Mouse (Mus musculus): ENCODE measurements around the gene Tmprss6. TPM values are rescaled to one million over a fixed set of nuclear protein-coding genes. Genes with fewer than 3 reads are reported as not detected.

The Tmprss6 gene
- total and polyA plus RNA-seq, 3 experiments = 0.59 to 4.7 (median 3.3) TPM

GRCm38 (mm10) chr15:78420395-78420794 lies 48.0 kb downstream of the Tmprss6 start:
- DNase-seq = no peak

- DNase-seq = no peak
These were observed 51.5 kb downstream of the Tmprss6 start for GRCm38 (mm10) chr15:78416937-78417336.

GRCm38 (mm10) chr15:78414157-78414556 lies 54.3 kb downstream of the Tmprss6 start:
- no peak for DNase-seq

- no peak for DNase-seq
These were observed 54.7 kb downstream of the Tmprss6 start for GRCm38 (mm10) chr15:78413719-78414117.

- no peak for DNase-seq
These were observed 55.2 kb downstream of the Tmprss6 start for GRCm38 (mm10) chr15:78413083-78413718.

- DNase-seq = no peak
These were observed 58.8 kb downstream of the Tmprss6 start for GRCm38 (mm10) chr15:78409570-78410052.

GRCm38 (mm10) chr15:78406293-78406934 lies 62.0 kb downstream of the Tmprss6 start, which contains the start of gene Mpst:
Mpst (plus strand) TSS chr15:78406416.
- peak; percentile 95 for DNase-seq

GRCm38 (mm10) chr15:78405517-78406211 lies 62.8 kb downstream of the Tmprss6 start, which contains the start of gene Tst:
Tst (minus strand) TSS chr15:78405907.
- peak; percentile 98 for DNase-seq

GRCm38 (mm10) chr15:78405098-78405497 lies 63.3 kb downstream of the Tmprss6 start:
- no peak for DNase-seq

GRCm38 (mm10) chr15:78403896-78404295 lies 64.5 kb downstream of the Tmprss6 start:
- DNase-seq = peak; percentile 94

GRCm38 (mm10) chr15:78403301-78403741 lies 65.1 kb downstream of the Tmprss6 start:
- peak; percentile 89 for DNase-seq

- DNase-seq = peak; percentile 88
These were observed 66.0 kb downstream of the Tmprss6 start for GRCm38 (mm10) chr15:78402423-78402822.

GRCm38 (mm10) chr15:78401921-78402320 lies 66.5 kb downstream of the Tmprss6 start:
- DNase-seq = peak; percentile 92

- peak; percentile 35 for DNase-seq
These were observed 67.1 kb downstream of the Tmprss6 start for GRCm38 (mm10) chr15:78401345-78401744.

GRCm38 (mm10) chr15:78395478-78395962 lies 72.9 kb downstream of the Tmprss6 start, which contains the start of gene Tex33:
Tex33 (minus strand) TSS chr15:78395912.
- DNase-seq = no peak

GRCm38 (mm10) chr15:78390855-78391254 lies 77.6 kb downstream of the Tmprss6 start:
- DNase-seq = no peak

Other genes with a start within 250 kb of the Tmprss6 start
- 1 to 10 TPM; 2.9 to 4.5 TPM for gene Ncf4, start 223.8 kb downstream of the Tmprss6 start, total RNA-seq (2021)
- gene Ncf4, start 223.8 kb downstream of the Tmprss6 start, polyA plus RNA-seq (2012; rRNA removed) = 2.0 and 2.9 TPM in 2 replicates
- 1 to 10 TPM; 1.1 to 1.2 TPM for gene Csf2rb2, start 162.9 kb downstream of the Tmprss6 start, total RNA-seq (2021)
- 1.2 and 2.2 TPM in 2 replicates for gene Csf2rb2, start 162.9 kb downstream of the Tmprss6 start, polyA plus RNA-seq (2012; rRNA removed)
- 10 to 100 TPM in 1 of 2 experiments, 1 to 10 TPM in 1; 4.6 to 13.8 TPM for gene Csf2rb, start 142.9 kb downstream of the Tmprss6 start, total RNA-seq (2021)
- 8.9 and 9.3 TPM in 2 replicates for gene Csf2rb, start 142.9 kb downstream of the Tmprss6 start, polyA plus RNA-seq (2012; rRNA removed)
- gene Tex33, start 72.7 kb downstream of the Tmprss6 start, total RNA-seq (2021) = not detected
- not detected in 2 replicates for gene Tex33, start 72.7 kb downstream of the Tmprss6 start, polyA plus RNA-seq (2012; rRNA removed)
- 100 to 1,000 TPM; 218 to 366 TPM for gene Tst, start 62.7 kb downstream of the Tmprss6 start, total RNA-seq (2021)
- gene Tst, start 62.7 kb downstream of the Tmprss6 start, polyA plus RNA-seq (2012; rRNA removed) = 391 and 410 TPM in 2 replicates
- 10 to 100 TPM; 59.0 to 63.2 TPM for gene Mpst, start 62.2 kb downstream of the Tmprss6 start, total RNA-seq (2021)
- 342 and 389 TPM in 2 replicates for gene Mpst, start 62.2 kb downstream of the Tmprss6 start, polyA plus RNA-seq (2012; rRNA removed)
- gene Kctd17, start 40.1 kb downstream of the Tmprss6 start, total RNA-seq (2021) = 100 to 1,000 TPM in 1 of 2 experiments, 10 to 100 TPM in 1; 81.6 to 102 TPM
- gene Kctd17, start 40.1 kb downstream of the Tmprss6 start, polyA plus RNA-seq (2012; rRNA removed) = 344 and 374 TPM in 2 replicates
- gene Il2rb, start 26.6 kb upstream of the Tmprss6 start, total RNA-seq (2021) = 1 to 10 TPM; 1.3 to 1.5 TPM
- 3.8 and 4.9 TPM in 2 replicates for gene Il2rb, start 26.6 kb upstream of the Tmprss6 start, polyA plus RNA-seq (2012; rRNA removed)
- gene C1qtnf6, start 62.8 kb upstream of the Tmprss6 start, total RNA-seq (2021) = 10 to 100 TPM; 16.9 to 30.1 TPM
- gene C1qtnf6, start 62.8 kb upstream of the Tmprss6 start, polyA plus RNA-seq (2012; rRNA removed) = 63.2 and 92.2 TPM in 2 replicates
- gene Sstr3, start 76.1 kb upstream of the Tmprss6 start, total RNA-seq (2021) = 1 to 10 TPM in 1 of 2 experiments, under 1 TPM in 1; 0.43 to 1.6 TPM
- 0.16 and 0.93 TPM in 2 replicates for gene Sstr3, start 76.1 kb upstream of the Tmprss6 start, polyA plus RNA-seq (2012; rRNA removed)
- gene Rac2, start 104.1 kb upstream of the Tmprss6 start, total RNA-seq (2021) = 1 to 10 TPM; 8.1 to 9.6 TPM
- 33.4 and 40.2 TPM in 2 replicates for gene Rac2, start 104.1 kb upstream of the Tmprss6 start, polyA plus RNA-seq (2012; rRNA removed)
- gene Cyth4, start 128.4 kb upstream of the Tmprss6 start, total RNA-seq (2021) = 10 to 100 TPM in 1 of 2 experiments, 1 to 10 TPM in 1; 7.2 to 12.7 TPM
- gene Cyth4, start 128.4 kb upstream of the Tmprss6 start, polyA plus RNA-seq (2012; rRNA removed) = 13.8 and 16.2 TPM in 2 replicates